7 mouse cellular contexts compared by ENCODE assay signal in the genomic region with DNA sequence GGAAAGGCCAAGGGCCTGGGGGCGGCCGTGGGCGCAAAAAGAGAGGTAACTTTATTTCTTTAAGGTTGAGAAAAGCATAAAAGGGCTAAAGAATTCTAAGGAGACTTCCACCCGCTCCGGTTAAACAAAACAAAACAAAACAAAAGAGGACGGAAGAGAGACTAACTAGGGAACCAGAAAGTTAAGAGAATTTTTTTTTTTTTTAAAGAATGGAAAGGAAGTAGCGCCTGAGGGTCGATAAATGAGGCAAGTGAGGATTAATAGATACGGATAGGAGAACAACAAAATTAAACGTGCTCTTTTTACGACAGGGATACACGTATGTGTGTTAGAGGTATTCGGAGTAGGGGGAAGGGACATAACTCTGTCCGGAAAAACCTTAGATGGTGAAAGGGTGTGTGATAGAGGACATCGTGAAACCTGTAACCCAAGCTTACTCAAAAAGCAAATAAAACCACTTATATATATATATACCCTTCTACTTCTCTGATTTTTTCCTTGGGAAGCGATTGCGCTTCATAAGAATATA. TPM values are rescaled to one million over a fixed set of nuclear protein-coding genes. Genes with fewer than 3 reads are reported as not detected.
DNase-seq lines count a peak whose midpoint lies in the region; ATAC-seq lines count a peak whose summit lies in the region.

No protein-coding gene starts in this region.

- DNase-seq in 3T3-L1 (ENCODE audit: low read depth, low spot score): peak; percentile 35
- peak; percentile 56 for DNase-seq in CD4-positive helper T cell, adult 2 months (ENCODE audit: low read depth, low spot score)
- DNase-seq in forebrain, embryonic 10.5 days (ENCODE audit: extremely low spot score, low spot score): no peak
- no peak for DNase-seq in liver, embryonic 11.5 days (ENCODE audit: low spot score)
- DNase-seq in splenic B cell, adult 2 months (ENCODE audit: low read depth, low spot score): peak; percentile 47
- no peak for DNase-seq in testis, postnatal 14 days (ENCODE audit: low spot score)
- no peak for DNase-seq in spleen, postnatal 14 days (ENCODE audit: low spot score in 2 of 2)

- peak overlapping the region; percentile 91 for H3K27ac ChIP-seq in forebrain, embryonic 10.5 days
- peak overlapping the region; percentile 81 for H3K27ac ChIP-seq in liver, embryonic 11.5 days (ENCODE audit: low read depth, low read length)

- 9% methylated on average over 17 of the region's 17 CpGs for WGBS in forebrain, embryonic 10.5 days
- WGBS in liver, embryonic 11.5 days: 8% methylated on average over 17 of the region's 17 CpGs

- no peaks in the 10 kb centered on the region for H3K27me3 ChIP-seq in forebrain, embryonic 10.5 days (ENCODE audit: poor library complexity, severe bottlenecking)
- no peaks in the 10 kb centered on the region for H3K27me3 ChIP-seq in liver, embryonic 11.5 days (replicated peaks; ENCODE audit: control insufficient read depth, insufficient read depth, low read length)
- no peaks in the 10 kb centered on the region for H3K27me3 ChIP-seq in splenic B cell, adult 2 months (ENCODE audit: control insufficient read depth, insufficient read depth, low read length, poor library complexity, severe bottlenecking)

- no peaks in the 10 kb centered on the region for H3K9me3 ChIP-seq in forebrain, embryonic 10.5 days
- H3K9me3 ChIP-seq in liver, embryonic 11.5 days (ENCODE audit: control insufficient read depth, low read length): no peaks in the 10 kb centered on the region

- H3K4me3 ChIP-seq in forebrain, embryonic 10.5 days: peak overlapping the region; percentile 72
- peak overlapping the region; percentile 77 for H3K4me3 ChIP-seq in liver, embryonic 11.5 days (ENCODE audit: low read depth, low read length)

- H3K4me1 ChIP-seq in forebrain, embryonic 10.5 days: peaks cover 34% of the 10 kb centered on the region
- peaks cover 17% of the 10 kb centered on the region for H3K4me1 ChIP-seq in liver, embryonic 11.5 days (replicated peaks; ENCODE audit: control insufficient read depth, insufficient read depth, low read length)

- H3K36me3 ChIP-seq in forebrain, embryonic 10.5 days (replicated peaks): peaks cover 37% of the 10 kb centered on the region
- H3K36me3 ChIP-seq in liver, embryonic 11.5 days (ENCODE audit: control insufficient read depth, insufficient read depth, low read length): no peaks in the 10 kb centered on the region; the same call in 1 of the 2 replicates
- H3K36me3 ChIP-seq in splenic B cell, adult 2 months (ENCODE audit: control insufficient read depth, insufficient read depth, low read length, poor library complexity, severe bottlenecking): 0 out of 2 replicates have a peak, but pooled peaks cover 3% of the 10 kb centered on the region

- H3K9ac ChIP-seq in liver, embryonic 11.5 days (ENCODE audit: low read depth, low read length): peak overlapping the region; percentile 75

- no peak for ATAC-seq in liver, embryonic 11.5 days (replicated peaks; ENCODE audit: low FRiP score)

- H3K4me2 ChIP-seq in liver, embryonic 11.5 days: peak overlapping the region; percentile 74

RNA-seq across cellular contexts. Expression of a gene that starts 0.4 kb away (rescaled TPM):
- 80.2 and 84.3 TPM in 2 replicates for polyA plus RNA-seq in forebrain, embryonic 10.5 days (2016; fragmentation: Nextera tagmentation; extraction: Ambion mirVana)
- 56.4 and 56.5 TPM in 2 replicates for polyA plus RNA-seq in liver, embryonic 11.5 days (2014; fragmentation: Nextera tagmentation; extraction: Ambion mirVana)

RNA-seq across cellular contexts. Expression of a gene that starts 0.5 kb away (rescaled TPM):
- polyA plus RNA-seq in forebrain, embryonic 10.5 days (2016; fragmentation: Nextera tagmentation; extraction: Ambion mirVana): 38.9 and 39.4 TPM in 2 replicates
- polyA plus RNA-seq in liver, embryonic 11.5 days (2014; fragmentation: Nextera tagmentation; extraction: Ambion mirVana): 25.3 and 28.2 TPM in 2 replicates

Comparison
In these comparisons a context has a peak if more than half of its experiments do, and no peak if none do; other contexts are left out.
1. DNase-seq: peak in 3T3-L1 (single experiment), CD4-positive helper T cell, adult 2 months (single experiment) and splenic B cell, adult 2 months (single experiment); none in forebrain, embryonic 10.5 days (single experiment), liver, embryonic 11.5 days (single experiment), testis, postnatal 14 days (single experiment) and spleen, postnatal 14 days (0 of 2).